Mouse (Mus musculus): ENCODE data around the gene Lrrc23. TPM values are rescaled to one million over a fixed set of nuclear protein-coding genes. Genes with fewer than 3 reads are reported as not detected.

Lrrc23 gene
- polyA plus RNA-seq, 1 experiment from 2014 or later: 0.26 TPM

DNA sequence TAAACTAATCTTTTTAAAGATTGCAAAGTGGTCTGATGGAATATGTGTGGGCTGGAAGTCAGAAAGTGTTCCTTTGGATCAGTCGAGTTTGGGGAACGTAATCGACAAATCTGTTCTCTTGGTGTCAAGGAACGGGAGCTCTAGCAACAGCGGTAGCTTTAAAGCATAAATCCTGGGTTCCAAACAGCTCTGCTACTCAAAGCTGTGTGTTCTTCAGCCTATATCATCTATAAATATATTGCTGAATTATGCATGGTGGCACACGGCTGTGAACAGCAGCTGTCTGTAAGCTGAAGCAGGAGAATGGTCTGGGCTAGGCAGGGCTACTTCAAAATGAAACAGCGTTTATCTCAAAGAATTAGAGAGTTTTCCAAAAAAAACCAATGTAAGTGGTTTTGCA is 1.4 kb upstream of the Lrrc23 start:
- Histone ChIP-seq H3K36me3 (ENCODE audit: control insufficient read depth, insufficient read depth, low read length) (no peaks in the 10 kb centered on the region), H3K4me3 (ENCODE audit: low read length) (no peak overlapping the region), H3K9ac (ENCODE audit: low read depth, low read length) (no peak overlapping the region), H3K9me3 (ENCODE audit: control insufficient read depth, low read length) (no peaks in the 10 kb centered on the region), H3K27me3 (replicated peaks; ENCODE audit: control insufficient read depth, insufficient read depth, low read length) (no peaks in the 10 kb centered on the region; the same call in 1 of the 2 replicates), H3K27ac (ENCODE audit: low read length) (no peak overlapping the region), H3K4me2 (ENCODE audit: low read depth, low read length) (no peak overlapping the region), H3K4me1 (ENCODE audit: control insufficient read depth, insufficient read depth, low read length) (no peaks in the 10 kb centered on the region; the same call in 1 of the 2 replicates)
- WGBS: 87% methylated on average over 7 of the region's 7 CpGs
- no peak for ATAC-seq

DNA sequence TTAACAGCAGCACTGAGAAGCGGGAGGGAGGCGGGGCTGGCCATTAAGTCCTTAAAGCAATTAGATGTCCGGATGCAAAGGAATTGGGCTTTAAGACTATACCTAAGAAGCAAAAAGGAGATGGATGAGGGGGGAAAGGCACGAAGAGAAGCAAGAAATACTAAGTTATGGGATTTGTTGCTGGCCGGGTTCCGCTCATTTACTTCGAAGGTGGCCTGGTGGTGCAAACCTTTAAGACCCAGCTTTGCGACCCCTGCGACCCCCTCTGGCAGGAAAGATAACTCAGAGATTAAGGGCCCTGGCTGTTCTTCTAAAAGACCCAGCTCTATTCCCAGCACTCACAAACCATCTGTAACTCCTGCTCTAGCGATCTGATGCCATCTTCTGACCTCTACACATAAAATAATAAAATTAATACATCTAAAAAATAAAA is 473 bp upstream of the Lrrc23 start:
- H3K9me3 ChIP-seq (ENCODE audit: control insufficient read depth, low read length): no peaks in the 10 kb centered on the region
- H3K36me3 ChIP-seq (ENCODE audit: control insufficient read depth, insufficient read depth, low read length): no peaks in the 10 kb centered on the region
- H3K4me2 ChIP-seq (ENCODE audit: low read depth, low read length): peak overlapping the region; percentile 61
- H3K27me3 ChIP-seq (replicated peaks; ENCODE audit: control insufficient read depth, insufficient read depth, low read length): no peaks in the 10 kb centered on the region; the same call in 1 of the 2 replicates
- peak; percentile 12; the same call in 1 of the 2 replicates for ATAC-seq
- 0 out of 2 replicates have a peak overlapping the region, but pooled peaks have one; percentile 3 for H3K9ac ChIP-seq (ENCODE audit: low read depth, low read length)
- no peak overlapping the region for H3K27ac ChIP-seq (ENCODE audit: low read length)
- WGBS: 4% methylated on average over 10 of the region's 10 CpGs
- H3K4me3 ChIP-seq (ENCODE audit: low read length): peak overlapping the region; percentile 42
- H3K4me1 ChIP-seq (ENCODE audit: control insufficient read depth, insufficient read depth, low read length): no peaks in the 10 kb centered on the region; the same call in 1 of the 2 replicates

DNA sequence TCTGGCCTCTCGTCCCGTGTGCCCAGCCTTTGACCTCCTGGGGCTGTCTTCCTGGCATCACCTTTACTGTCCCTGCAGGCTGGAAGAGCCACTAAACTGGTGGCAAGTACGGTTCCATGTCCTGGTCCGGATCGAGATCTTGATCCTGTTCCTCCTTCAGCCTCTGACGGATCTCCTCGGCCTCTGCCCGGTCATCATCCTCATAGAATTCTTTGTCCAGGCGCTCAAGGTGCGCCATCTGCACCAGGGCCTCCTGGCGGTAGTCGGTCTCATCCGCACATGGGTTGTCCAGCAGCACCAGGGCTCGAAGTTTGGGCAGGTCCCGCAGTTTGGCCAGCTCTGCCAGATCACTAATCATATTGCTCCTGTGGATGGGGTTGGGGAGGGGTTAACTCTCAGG is 9.0 kb downstream of the Lrrc23 start:
- H3K27ac ChIP-seq (ENCODE audit: low read length): no peak overlapping the region
- no peak overlapping the region for H3K4me2 ChIP-seq (ENCODE audit: low read depth, low read length)
- peaks cover 17% of the 10 kb centered on the region for H3K4me1 ChIP-seq (ENCODE audit: control insufficient read depth, insufficient read depth, low read length)
- H3K4me3 ChIP-seq (ENCODE audit: low read length): no peak overlapping the region
- no peaks in the 10 kb centered on the region for H3K36me3 ChIP-seq (ENCODE audit: control insufficient read depth, insufficient read depth, low read length)
- no peak for ATAC-seq
- H3K9ac ChIP-seq (ENCODE audit: low read depth, low read length): no peak overlapping the region
- H3K9me3 ChIP-seq (ENCODE audit: control insufficient read depth, low read length): no peaks in the 10 kb centered on the region
- 86% methylated on average over 15 of the region's 15 CpGs for WGBS
- H3K27me3 ChIP-seq (replicated peaks; ENCODE audit: control insufficient read depth, insufficient read depth, low read length): peaks cover 5% of the 10 kb centered on the region

DNA sequence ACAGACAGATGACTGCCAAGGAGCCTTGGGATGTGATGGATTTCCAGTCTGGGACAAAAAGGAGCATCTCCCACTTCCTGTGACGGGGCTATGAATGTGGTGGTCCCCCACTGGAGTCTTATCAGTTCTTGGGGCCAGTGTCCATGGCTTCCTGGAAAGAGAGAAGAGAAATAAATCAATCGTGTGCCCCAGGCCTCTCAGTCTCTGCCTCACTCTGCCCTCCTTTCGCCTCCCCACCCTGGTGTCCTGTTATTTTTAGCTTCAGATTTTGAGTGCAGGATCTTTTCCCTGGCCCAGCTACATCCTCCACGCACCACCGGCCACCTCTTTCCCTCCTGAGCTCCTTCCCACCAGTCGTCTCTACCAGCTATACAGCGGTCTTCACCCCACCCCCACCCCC is 9.5 kb downstream of the Lrrc23 start:
- Histone ChIP-seq H3K36me3 (ENCODE audit: control insufficient read depth, insufficient read depth, low read length) (no peaks in the 10 kb centered on the region), H3K4me3 (ENCODE audit: low read length) (peak overlapping the region; percentile 57), H3K27ac (ENCODE audit: low read length) (no peak overlapping the region), H3K4me1 (ENCODE audit: control insufficient read depth, insufficient read depth, low read length) (peaks cover 17% of the 10 kb centered on the region), H3K9ac (ENCODE audit: low read depth, low read length) (0 out of 2 replicates have a peak overlapping the region, but pooled peaks have one; percentile 69), H3K27me3 (replicated peaks; ENCODE audit: control insufficient read depth, insufficient read depth, low read length) (peaks cover 5% of the 10 kb centered on the region), H3K4me2 (ENCODE audit: low read depth, low read length) (peak overlapping the region; percentile 82), H3K9me3 (ENCODE audit: control insufficient read depth, low read length) (no peaks in the 10 kb centered on the region)
- 58% methylated on average over 7 of the region's 7 CpGs for WGBS
- ATAC-seq: no peak

DNA sequence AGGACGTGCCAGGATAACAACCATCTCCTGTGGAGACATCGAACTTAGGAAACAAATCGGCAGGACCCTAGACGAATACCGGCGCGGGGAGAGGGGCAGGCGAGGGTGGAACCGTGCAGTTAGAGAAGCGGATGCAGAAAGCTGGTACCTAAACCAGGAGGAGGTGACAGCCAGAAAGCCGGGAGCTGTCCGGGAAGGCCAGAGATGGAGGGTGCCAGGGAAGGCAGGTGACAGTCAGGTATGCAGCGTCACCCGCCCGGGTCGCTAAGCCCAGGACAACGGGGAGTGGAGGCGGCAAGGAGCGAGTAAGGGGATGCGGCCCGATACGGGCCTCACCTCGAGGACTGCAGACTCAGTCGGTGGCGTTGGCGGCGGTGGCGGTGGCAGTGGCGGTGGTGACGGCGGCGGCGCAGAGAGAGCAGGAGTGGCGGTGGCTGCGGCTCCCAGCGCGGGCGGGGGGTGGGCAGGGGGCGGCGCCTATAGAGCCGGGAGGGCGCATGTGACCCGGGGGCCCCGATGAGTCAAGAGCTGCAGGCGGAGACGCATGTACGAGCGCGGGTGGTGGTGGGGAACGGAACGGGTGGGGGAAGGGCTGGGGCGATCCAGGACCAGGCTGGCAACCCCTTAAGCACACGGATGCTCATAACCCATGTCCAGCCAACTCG is 10.3 kb downstream of the Lrrc23 start, which contains the start of gene Eno2:
Gene Eno2, minus strand, starts transcription at position 573 of the 665 bp plus-strand sequence.
- Histone ChIP-seq H3K36me3 (ENCODE audit: control insufficient read depth, insufficient read depth, low read length) (no peaks in the 10 kb centered on the region), H3K4me2 (ENCODE audit: low read depth, low read length) (peak within 1 kb of the TSS; percentile 82), H3K27me3 (replicated peaks; ENCODE audit: control insufficient read depth, insufficient read depth, low read length) (peaks cover 5% of the 10 kb centered on the region), H3K27ac (ENCODE audit: low read length) (no peak within 1 kb of the TSS), H3K9ac (ENCODE audit: low read depth, low read length) (peak within 1 kb of the TSS; percentile 69), H3K4me1 (ENCODE audit: control insufficient read depth, insufficient read depth, low read length) (peaks cover 17% of the 10 kb centered on the region), H3K4me3 (ENCODE audit: low read length) (peak within 1 kb of the TSS; percentile 57), H3K9me3 (ENCODE audit: control insufficient read depth, low read length) (no peaks in the 10 kb centered on the region)
- ATAC-seq: peak; percentile 83
- under 1% methylated on average over 44 of the region's 54 CpGs for WGBS

DNA sequence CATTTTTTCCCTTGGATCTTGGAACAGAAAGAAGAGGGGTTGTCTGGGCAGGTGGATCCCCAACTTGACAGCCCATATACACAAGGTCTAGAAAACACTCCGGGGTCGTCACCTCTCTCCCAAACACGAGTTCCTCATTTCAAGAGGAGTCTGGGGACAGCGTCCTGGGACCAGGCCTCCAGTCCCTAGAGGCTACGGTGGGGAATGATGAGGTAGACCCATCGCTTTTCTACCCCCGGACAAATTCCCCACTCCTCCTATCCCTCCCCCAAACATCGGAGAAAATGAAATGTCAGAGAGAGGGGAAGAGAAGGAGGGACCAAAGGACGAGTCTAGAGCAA is 10.9 kb downstream of the Lrrc23 start:
- peaks cover 17% of the 10 kb centered on the region for H3K4me1 ChIP-seq (ENCODE audit: control insufficient read depth, insufficient read depth, low read length)
- 8% methylated on average over 9 of the region's 9 CpGs for WGBS
- peak overlapping the region; percentile 57 for H3K4me3 ChIP-seq (ENCODE audit: low read length)
- H3K27me3 ChIP-seq (replicated peaks; ENCODE audit: control insufficient read depth, insufficient read depth, low read length): peaks cover 5% of the 10 kb centered on the region
- H3K9me3 ChIP-seq (ENCODE audit: control insufficient read depth, low read length): no peaks in the 10 kb centered on the region
- H3K36me3 ChIP-seq (ENCODE audit: control insufficient read depth, insufficient read depth, low read length): no peaks in the 10 kb centered on the region
- no peak for ATAC-seq
- peak overlapping the region; percentile 69 for H3K9ac ChIP-seq (ENCODE audit: low read depth, low read length)
- H3K4me2 ChIP-seq (ENCODE audit: low read depth, low read length): peak overlapping the region; percentile 82
- H3K27ac ChIP-seq (ENCODE audit: low read length): no peak overlapping the region

DNA sequence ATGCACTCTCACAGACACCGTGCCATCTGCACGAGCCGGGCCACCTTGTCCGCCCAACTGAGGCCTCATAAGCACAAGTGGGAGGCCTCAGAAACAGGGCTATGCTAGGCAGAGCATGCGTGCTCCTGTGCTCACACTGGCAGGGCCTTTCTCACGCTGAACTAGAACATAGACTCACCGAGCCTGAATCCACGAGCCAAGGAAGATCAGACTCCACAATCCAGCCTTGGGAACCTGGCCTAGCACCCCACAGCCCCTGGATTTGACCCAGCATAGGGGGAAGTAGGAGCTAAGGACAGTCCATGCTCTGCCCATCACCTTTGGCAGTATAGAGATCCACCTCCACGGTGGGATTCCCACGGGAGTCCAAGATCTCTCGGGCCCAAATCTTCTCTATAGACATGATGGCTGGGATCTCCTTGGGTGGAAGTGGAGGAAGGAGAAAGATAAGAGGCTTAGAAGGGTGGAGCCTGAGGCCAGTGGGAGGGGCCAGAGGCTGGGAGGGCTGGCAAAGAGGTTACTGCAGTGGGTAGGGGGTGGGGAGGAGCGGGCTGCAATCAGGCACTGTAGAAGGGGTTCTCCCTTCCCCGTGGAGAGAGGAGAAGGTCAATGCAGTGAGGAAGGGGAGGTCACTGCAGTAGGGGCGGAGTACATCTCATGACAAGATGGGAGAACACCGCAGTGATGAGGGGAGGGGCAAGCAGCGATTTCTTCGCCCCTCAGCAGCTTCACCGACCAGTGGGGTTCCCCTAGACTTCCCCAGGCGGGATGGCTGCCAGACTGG is 11.4 kb downstream of the Lrrc23 start:
- peak; percentile 26; the same call in 1 of the 2 replicates for ATAC-seq
- Histone ChIP-seq H3K9ac (ENCODE audit: low read depth, low read length) (peak overlapping the region; percentile 69; the same call in 1 of the 2 replicates), H3K27ac (ENCODE audit: low read length) (no peak overlapping the region), H3K9me3 (ENCODE audit: control insufficient read depth, low read length) (no peaks in the 10 kb centered on the region), H3K27me3 (replicated peaks; ENCODE audit: control insufficient read depth, insufficient read depth, low read length) (peaks cover 5% of the 10 kb centered on the region), H3K36me3 (ENCODE audit: control insufficient read depth, insufficient read depth, low read length) (no peaks in the 10 kb centered on the region), H3K4me3 (ENCODE audit: low read length) (peak overlapping the region; percentile 57), H3K4me2 (ENCODE audit: low read depth, low read length) (peak overlapping the region; percentile 82), H3K4me1 (ENCODE audit: control insufficient read depth, insufficient read depth, low read length) (peaks cover 17% of the 10 kb centered on the region)
- 41% methylated on average over 19 of the region's 19 CpGs for WGBS

DNA sequence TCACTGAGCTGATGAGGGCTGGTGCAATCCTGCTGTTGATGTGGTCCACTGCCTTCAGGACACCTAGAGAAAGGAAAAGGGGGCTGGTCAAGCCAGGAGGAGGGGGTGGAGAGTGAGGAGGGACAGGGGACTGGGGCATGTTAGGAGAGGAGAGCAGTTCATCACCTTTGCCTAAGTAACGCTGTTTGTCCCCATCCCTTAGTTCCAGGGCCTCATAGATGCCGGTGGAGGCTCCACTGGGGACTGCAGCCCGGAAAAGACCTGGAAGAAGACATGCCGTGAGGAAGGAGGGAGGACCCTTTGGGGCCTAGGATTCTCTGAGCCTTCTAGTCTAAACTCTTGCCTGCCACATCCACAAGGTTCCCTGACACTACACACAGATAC is 12.0 kb downstream of the Lrrc23 start:
- WGBS: 58% methylated on average over 4 of the region's 4 CpGs
- H3K9ac ChIP-seq (ENCODE audit: low read depth, low read length): no peak overlapping the region
- peaks cover 5% of the 10 kb centered on the region for H3K27me3 ChIP-seq (replicated peaks; ENCODE audit: control insufficient read depth, insufficient read depth, low read length)
- no peaks in the 10 kb centered on the region for H3K9me3 ChIP-seq (ENCODE audit: control insufficient read depth, low read length)
- no peak overlapping the region for H3K4me3 ChIP-seq (ENCODE audit: low read length)
- no peaks in the 10 kb centered on the region for H3K36me3 ChIP-seq (ENCODE audit: control insufficient read depth, insufficient read depth, low read length)
- H3K4me2 ChIP-seq (ENCODE audit: low read depth, low read length): 0 out of 2 replicates have a peak overlapping the region, but pooled peaks have one; percentile 82
- H3K4me1 ChIP-seq (ENCODE audit: control insufficient read depth, insufficient read depth, low read length): peaks cover 17% of the 10 kb centered on the region
- no peak for ATAC-seq
- H3K27ac ChIP-seq (ENCODE audit: low read length): no peak overlapping the region

DNA sequence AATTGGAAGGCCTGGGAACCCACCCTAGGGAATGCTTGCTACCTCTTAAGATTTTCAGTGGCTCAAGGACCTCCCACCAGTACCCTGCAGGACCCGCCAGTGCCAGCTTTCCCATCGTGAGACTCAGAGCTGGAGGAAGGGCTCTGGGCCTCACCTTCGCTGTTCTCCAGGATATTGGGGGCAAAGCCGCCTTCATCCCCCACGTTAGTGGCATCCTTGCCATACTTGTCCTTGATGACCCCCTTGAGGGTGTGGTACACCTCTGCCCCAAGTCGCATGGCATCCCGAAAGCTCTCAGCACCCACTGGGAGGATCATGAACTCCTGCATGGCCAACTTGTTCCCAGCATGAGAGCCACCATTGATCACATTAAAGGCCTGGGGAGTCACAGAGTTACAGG is 13.6 kb downstream of the Lrrc23 start:
- no peak overlapping the region for H3K4me2 ChIP-seq (ENCODE audit: low read depth, low read length)

More for the DNA sequence above, 13.6 kb downstream of the Lrrc23 start:
- ATAC-seq: no peak
- no peak overlapping the region for H3K9ac ChIP-seq (ENCODE audit: low read depth, low read length)
- no peak overlapping the region for H3K4me3 ChIP-seq (ENCODE audit: low read length)
- no peaks in the 10 kb centered on the region for H3K9me3 ChIP-seq (ENCODE audit: control insufficient read depth, low read length)
- H3K4me1 ChIP-seq (ENCODE audit: control insufficient read depth, insufficient read depth, low read length): peaks cover 17% of the 10 kb centered on the region
- H3K27ac ChIP-seq (ENCODE audit: low read length): no peak overlapping the region
- WGBS: 84% methylated on average over 7 of the region's 7 CpGs
- no peaks in the 10 kb centered on the region for H3K36me3 ChIP-seq (ENCODE audit: control insufficient read depth, insufficient read depth, low read length)
- H3K27me3 ChIP-seq (replicated peaks; ENCODE audit: control insufficient read depth, insufficient read depth, low read length): peaks cover 5% of the 10 kb centered on the region

Measured in intestine, embryonic 16.5 days (tissue).